Mouse (Mus musculus) forebrain, embryonic 11.5 days (tissue): ENCODE measurements around the gene Gm17359. TPM values are rescaled to one million over a fixed set of nuclear protein-coding genes. Genes with fewer than 3 reads are reported as not detected.

Experiments used
- ATAC-seq: fragments of 200-750 bp; cut with Nextera tagmentation; replicated peaks from 2 replicates; pipeline ENCODE4 v1.8.0; 2017; ENCODE audit warnings: moderate TSS enrichment; ENCODE audit not compliant: low FRiP score
- DNase-seq: peaks from one replicate; pipeline ENCODE4 v3.0.0-alpha.2; 2017; ENCODE audit warnings: low spot score
- H3K27ac ChIP-seq: fragments of 300-500 bp; sonication (generic); 2 replicates; pipeline ENCODE4 v1.5.1; 2014; ENCODE audit warnings: low read depth, low read length
- H3K27me3 ChIP-seq: fragments of 300-500 bp; sonication (generic); 2 replicates; pipeline ENCODE4 v1.6.1; 2014; ENCODE audit warnings: mild to moderate bottlenecking, low read length, mixed read lengths; ENCODE audit not compliant: control insufficient read depth, insufficient read depth
- H3K36me3 ChIP-seq: fragments of 300-500 bp; sonication (generic); 2 replicates; pipeline ENCODE4 v1.6.1; 2014; ENCODE audit warnings: mild to moderate bottlenecking, low read length, moderate library complexity, mixed read lengths; ENCODE audit not compliant: control insufficient read depth, insufficient read depth
- H3K4me1 ChIP-seq: fragments of 300-500 bp; sonication (generic); replicated peaks from 2 replicates; pipeline ENCODE4 v1.6.1; 2014; ENCODE audit warnings: low read length, mixed read lengths; ENCODE audit not compliant: control insufficient read depth, insufficient read depth
- H3K4me2 ChIP-seq: fragments of 300-500 bp; sonication (generic); 2 replicates; pipeline ENCODE4 v1.6.1; 2014; ENCODE audit warnings: low read depth, mild to moderate bottlenecking, low read length, moderate library complexity, mixed read lengths; ENCODE audit not compliant: severe bottlenecking
- H3K4me3 ChIP-seq: fragments of 300-500 bp; sonication (generic); 2 replicates; pipeline ENCODE4 v1.5.1; 2014; ENCODE audit warnings: low read depth, low read length
- H3K9ac ChIP-seq: fragments of 300-500 bp; sonication (generic); 2 replicates; pipeline ENCODE4 v1.6.1; 2014; ENCODE audit warnings: low read length
- H3K9me3 ChIP-seq: fragments of 300-500 bp; sonication (generic); 2 replicates; pipeline ENCODE4 v1.6.1; 2016; ENCODE audit warnings: low read length, mixed read lengths; ENCODE audit not compliant: control insufficient read depth
- WGBS: fragments of 180-500 bp; shearing (Covaris S2); extraction: QIAGEN DNeasy Blood & Tissue Kit; methylation state at CpG from one replicate; pipeline ENCODE4 v1.1.7; 2014; 5-methylcytosine and 5-hydroxymethylcytosine counted together
- polyA plus RNA-seq: library from polyadenylated mRNA; unstranded; fragments of >200 nt; fragmentation: Nextera tagmentation; extraction: Ambion mirVana; gene quantifications from 2 replicates; pipeline ENCODE4 v1.2.1, GENCODE M21; 2014

The Gm17359 gene
- polyA plus RNA-seq, 1 experiment from 2014 or later = not detected

DNA sequence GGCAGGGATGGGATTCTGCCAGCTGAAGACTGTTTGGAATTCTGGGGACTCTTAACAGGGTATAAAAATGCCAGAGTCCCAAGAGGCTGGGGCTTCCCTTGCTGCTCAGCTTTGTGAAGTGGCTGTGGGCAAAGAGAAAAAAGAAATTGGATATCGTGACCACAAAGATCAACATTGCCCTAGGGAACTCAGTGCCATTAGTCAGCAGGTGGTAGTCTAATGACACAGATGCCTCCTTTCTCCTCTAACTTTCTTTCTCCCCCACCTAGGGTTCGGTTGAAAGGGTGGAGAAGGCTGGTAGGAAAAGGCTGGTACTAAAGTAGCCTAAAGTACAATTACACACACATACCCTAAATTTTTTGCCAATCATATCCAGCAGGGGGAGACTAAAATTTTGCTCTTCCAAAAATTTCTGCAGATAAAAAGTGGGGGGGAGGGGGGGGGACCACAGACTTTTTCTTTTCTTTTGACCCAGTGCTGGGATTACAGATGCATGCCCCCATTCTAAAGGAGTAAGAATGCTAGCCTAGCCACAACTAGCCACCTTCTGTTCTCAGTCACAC is 164.8 kb downstream of the Gm17359 start:
- peaks cover 4% of the 10 kb centered on the region; the same call in 1 of the 2 replicates for H3K4me1 ChIP-seq
- no peaks in the 10 kb centered on the region for H3K9me3 ChIP-seq
- no peak overlapping the region for H3K4me3 ChIP-seq
- ATAC-seq (no peak; the same call in 1 of the 2 replicates), DNase-seq (no peak)
- H3K4me2 ChIP-seq = no peak overlapping the region
- no peaks in the 10 kb centered on the region for H3K36me3 ChIP-seq
- WGBS = 63% methylated on average over 2 of the region's 2 CpGs
- no peak overlapping the region for H3K27ac ChIP-seq
- H3K9ac ChIP-seq = no peak overlapping the region
- H3K27me3 ChIP-seq = no peaks in the 10 kb centered on the region

Other genes with a start within 250 kb of the Gm17359 start
- 8.5 and 9.3 TPM in 2 replicates for gene Rapgef2, start 50.1 kb upstream of the Gm17359 start, polyA plus RNA-seq
- 9.2 and 9.4 TPM in 2 replicates for gene Fnip2, start 231.1 kb downstream of the Gm17359 start, polyA plus RNA-seq